Mouse (Mus musculus) spleen, postnatal 0 days (tissue): Measurements from ENCODE around the gene Hao2. TPM values are rescaled to one million over a fixed set of nuclear protein-coding genes. Genes with fewer than 3 reads are reported as not detected.

Experiments
- polyA plus RNA-seq: library from polyadenylated mRNA; unstranded; fragments of >200 nt; fragmentation: Nextera tagmentation; extraction: Ambion mirVana; gene quantifications from 2 replicates; pipeline ENCODE4 v1.2.1, GENCODE M21; 2015

Hao2 gene
- not detected in 2 replicates for polyA plus RNA-seq

GRCm38 (mm10) chr3:98893057-98893772 is at the start of gene Hao2:
Gene Hao2, minus strand, starts transcription at chr3:98893239.

GRCm38 (mm10) chr3:98859576-98859975 is 33.5 kb downstream of the Hao2 start, which contains the start of gene Hsd3b1:
Gene Hsd3b1, minus strand, starts transcription at chr3:98859794.

Other genes starting within 250 kb of the Hao2 start
- gene Hsd3b2, start 168.7 kb downstream of the Hao2 start, polyA plus RNA-seq: not detected in 2 replicates
- not detected in 2 replicates for gene Hsd3b3, start 130.1 kb downstream of the Hao2 start, polyA plus RNA-seq
- 0.10 and 0.13 TPM in 2 replicates for gene Hsd3b6, start 78.8 kb downstream of the Hao2 start, polyA plus RNA-seq
- gene Hsd3b1, start 33.4 kb downstream of the Hao2 start, polyA plus RNA-seq: 0.14 and 0.24 TPM in 2 replicates
- gene Wars2, start 247.8 kb upstream of the Hao2 start, polyA plus RNA-seq: 2.2 and 4.2 TPM in 2 replicates